Mouse (Mus musculus) gastrocnemius, adult 2 months (tissue): Measurements from ENCODE around the gene Dlat. TPM values are rescaled to one million over a fixed set of nuclear protein-coding genes. Genes with fewer than 3 reads are reported as not detected.

Source experiments
- DNase-seq: peaks from one replicate; pipeline ENCODE4 v3.0.0; 2022
- H3K27ac ChIP-seq: fragments of 200-600 bp; 2 replicates; pipeline ENCODE4 v1.8.1; 2022; ENCODE audit warnings: mild to moderate bottlenecking
- H3K4me3 ChIP-seq: fragments of 200-600 bp; 2 replicates; pipeline ENCODE4 v1.8.1; 2022; ENCODE audit warnings: mild to moderate bottlenecking, moderate library complexity
- CTCF ChIP-seq: fragments of 200-600 bp; IDR thresholded peaks from 2 replicates; pipeline ENCODE4 v1.8.1; 2022; ENCODE audit warnings: antibody characterized with exemption, mild to moderate bottlenecking, moderate library complexity
- intact Hi-C: fragments of 180-260 bp; cut with DNase I; formaldehyde crosslinking; loops from one replicate; pipeline ENCODE4 v1.15.1; 2025
- long read RNA-seq, 2 experiments: library from polyadenylated mRNA; stranded (forward); transcript quantifications; one replicate each; pipeline ENCODE4 v2.0.0; 2021
- total RNA-seq, 2 experiments: library from RNA; stranded (reverse); gene quantifications; 2 replicates each; pipeline ENCODE4 v1.2.3; 2021

Gene Dlat
- total RNA-seq, result 100 to 1,000 TPM; 170 to 247 TPM
- long read RNA-seq, experiment 1, full-length matches to known transcripts, result 743 of 774 reads
- long read RNA-seq, experiment 1, partial matches to known transcripts, result 12 of 774 reads
- long read RNA-seq, experiment 1, other reads (novel, unspliced or antisense), result 19 of 774 reads
- long read RNA-seq, experiment 2, full-length matches to known transcripts, result 709 of 744 reads
- long read RNA-seq, experiment 2, partial matches to known transcripts, result 8 of 744 reads
- long read RNA-seq, experiment 2, other reads (novel, unspliced or antisense), result 27 of 744 reads

DNA sequence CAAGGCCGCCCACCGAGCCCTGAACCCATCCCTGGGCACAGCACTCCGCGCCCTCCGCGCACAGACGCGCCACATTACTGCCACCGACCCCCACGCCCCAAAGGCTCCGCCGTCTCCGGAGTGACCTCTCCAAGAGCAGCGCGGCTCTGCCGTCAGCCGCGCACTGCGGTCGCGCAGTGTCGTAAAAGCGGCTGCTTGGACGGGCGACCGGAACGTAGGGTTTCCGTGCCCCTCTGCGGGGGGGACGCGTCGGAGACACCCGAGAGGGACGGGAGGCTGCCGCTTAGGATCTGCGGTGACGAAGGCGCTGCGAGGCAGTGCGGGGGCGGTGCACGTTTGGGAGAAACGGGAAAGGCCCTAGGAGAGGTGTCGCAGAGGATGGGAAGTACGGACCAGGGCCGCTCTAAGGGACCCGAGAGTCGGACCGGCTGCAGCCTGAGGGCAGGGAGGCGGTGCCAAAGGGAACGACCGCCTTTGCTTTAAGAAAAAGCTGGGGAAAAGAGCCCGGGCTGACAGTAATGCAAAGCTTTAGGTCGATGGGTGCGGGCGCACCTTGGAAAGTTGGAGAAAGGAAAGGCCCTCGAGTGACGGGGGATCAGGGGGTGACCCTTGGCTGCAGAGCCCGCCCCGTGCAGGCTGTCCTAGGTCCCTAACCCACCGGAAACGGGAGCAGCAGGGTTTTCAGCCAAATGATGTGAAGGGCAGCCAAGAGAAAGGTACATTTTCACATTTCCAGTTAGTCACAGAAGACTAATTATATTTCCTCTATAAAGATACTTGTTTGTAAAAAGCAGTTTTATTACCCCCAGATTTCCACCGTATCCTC is at the start of gene Dlat:
Gene Dlat, minus strand, starts transcription at position 389 of the 826 bp plus-strand sequence.
- DNase-seq, result peak; percentile 94
- peak within 1 kb of the TSS; percentile 99 for H3K4me3 ChIP-seq
- H3K27ac ChIP-seq, result peak within 1 kb of the TSS; percentile 98
- TF ChIP-seq CTCF, result no peak
- intact Hi-C loops, result loop anchor here (5.0 kb wide), 1 partner anchor 42 kb away; the partner anchor contains the start of genes Nkapd1 and Pih1d2

- no peak overlapping the region for H3K4me3 ChIP-seq
- H3K27ac ChIP-seq, result no peak overlapping the region
- peak; percentile 47 for DNase-seq
- intact Hi-C loops, result loop anchor here (2.0 kb wide), 1 partner anchor 60 kb away; the partner anchor contains the start of gene Fdxacb1
- TF ChIP-seq CTCF, result peak; percentile 79
Observed at GRCm38 (mm10) chr9:50709108-50709507, 49.5 kb upstream of the Dlat start.

GRCm38 (mm10) chr9:50704907-50705306 is 45.3 kb upstream of the Dlat start:
- intact Hi-C loops, result no loop called here
- Histone ChIP-seq H3K27ac (no peak overlapping the region), H3K4me3 (no peak overlapping the region)
- no peak for DNase-seq
- TF ChIP-seq CTCF, result no peak

- Histone ChIP-seq H3K27ac (peak overlapping the region; percentile 76), H3K4me3 (peak overlapping the region; percentile 40)
- TF ChIP-seq CTCF, result peak; percentile 47
- peak; percentile 76 for DNase-seq
- intact Hi-C loops, result no loop called here
Observed at GRCm38 (mm10) chr9:50700921-50701691, 41.5 kb upstream of the Dlat start.

DNA sequence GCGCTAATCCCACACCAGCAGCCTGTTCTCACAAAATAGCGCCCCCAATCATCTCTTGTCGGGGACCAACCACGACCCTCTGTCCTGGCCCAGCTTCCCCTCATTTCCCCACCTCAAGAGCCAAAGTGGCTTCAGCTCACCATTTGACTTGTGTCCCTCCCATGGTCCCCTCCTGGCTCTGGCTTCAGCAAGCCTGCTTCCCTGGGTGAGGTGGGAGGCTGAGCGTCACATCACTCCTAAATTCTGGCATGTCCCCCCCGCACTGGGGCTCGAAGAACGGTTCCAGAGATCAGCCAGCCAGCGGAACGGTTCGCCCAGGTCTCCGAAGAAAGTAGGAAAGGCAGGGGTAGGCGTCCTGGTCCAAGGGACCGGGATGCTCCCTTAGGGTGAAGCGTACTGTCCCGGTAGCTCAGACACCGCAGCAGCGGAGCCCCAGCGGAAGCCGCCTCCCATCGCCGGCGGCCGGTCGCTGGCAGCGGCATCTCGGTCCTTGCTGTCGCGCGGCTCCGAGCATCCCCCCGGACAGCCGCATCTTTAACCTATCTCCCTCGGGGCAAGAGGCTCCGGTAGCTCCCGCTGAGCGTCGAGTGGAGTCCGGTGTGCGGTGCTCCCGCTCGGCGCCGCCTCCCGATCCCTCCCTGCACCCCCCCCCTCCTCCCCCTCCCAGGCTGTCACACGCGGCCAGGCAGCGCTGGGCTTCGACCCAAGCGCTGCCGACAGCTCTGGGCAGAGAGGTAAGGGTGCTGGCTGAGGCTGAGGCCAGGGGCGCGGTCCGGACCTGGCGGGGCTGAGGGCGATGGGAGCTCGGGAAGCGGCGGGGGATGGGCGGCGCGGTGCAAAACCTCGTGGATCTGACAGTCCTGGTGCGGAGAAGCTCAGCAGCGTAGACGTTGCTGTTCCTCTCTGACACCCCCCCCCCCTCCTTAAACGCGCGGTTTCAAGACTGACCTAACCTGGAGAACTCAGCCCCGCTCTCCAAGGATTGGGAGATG is 39.1 kb upstream of the Dlat start:
- intact Hi-C loops, result no loop called here
- H3K27ac ChIP-seq, result peak overlapping the region; percentile 86
- H3K4me3 ChIP-seq, result peak overlapping the region; percentile 87
- no peak for TF ChIP-seq CTCF
- DNase-seq, result peak; percentile 71

GRCm38 (mm10) chr9:50697706-50698041 is 38.1 kb upstream of the Dlat start:
- no peak for TF ChIP-seq CTCF
- intact Hi-C loops, result no loop called here
- peak; percentile 85 for DNase-seq
- H3K4me3 ChIP-seq, result peak overlapping the region; percentile 87
- peak overlapping the region; percentile 86 for H3K27ac ChIP-seq

DNA sequence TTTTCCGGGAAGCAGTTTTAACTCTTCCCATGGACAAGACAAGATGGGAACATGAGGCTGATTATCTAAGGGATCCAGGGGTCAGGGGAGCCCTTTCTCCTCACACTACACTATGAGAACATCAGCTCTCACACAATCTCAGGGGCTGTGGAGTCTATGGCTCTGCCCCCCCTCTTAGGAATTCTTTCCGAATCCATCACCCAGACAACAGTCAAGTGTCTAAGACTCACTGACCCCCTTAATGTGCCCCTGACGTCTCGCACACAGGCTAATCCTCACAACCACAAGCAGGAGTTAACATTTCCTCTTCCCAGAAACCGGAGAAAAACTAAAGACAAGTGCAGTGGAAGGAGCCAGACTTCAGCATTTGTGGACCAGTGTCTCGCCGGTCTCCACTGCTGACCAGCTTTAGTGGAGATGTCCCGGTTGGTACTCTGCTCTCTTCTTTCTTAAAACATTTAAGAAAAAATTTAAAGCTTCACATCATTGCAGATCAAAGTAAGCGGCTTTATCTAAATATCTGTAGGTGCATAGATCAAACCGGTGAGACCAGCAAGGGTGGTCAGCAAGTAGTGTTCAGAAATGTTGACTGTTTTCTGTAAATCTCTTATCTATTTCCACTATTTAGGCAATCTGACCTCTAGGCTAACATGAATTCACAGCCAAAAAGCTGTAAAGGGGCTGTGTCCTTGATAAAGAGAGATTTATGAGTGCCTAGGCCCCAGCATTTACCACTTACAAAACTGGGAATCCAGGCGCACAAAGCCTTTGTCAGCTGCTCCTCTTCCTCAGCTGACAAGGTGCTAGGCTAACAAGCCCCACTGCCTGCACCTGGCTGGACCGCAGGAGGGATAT is 37.5 kb upstream of the Dlat start:
- peak overlapping the region; percentile 86; the same call in 1 of the 2 replicates for H3K27ac ChIP-seq
- no peak for TF ChIP-seq CTCF
- intact Hi-C loops, result no loop called here
- peak overlapping the region; percentile 87 for H3K4me3 ChIP-seq
- no peak for DNase-seq

- Histone ChIP-seq H3K27ac (no peak overlapping the region), H3K4me3 (no peak overlapping the region)
- no peak for TF ChIP-seq CTCF
- DNase-seq, result no peak
- intact Hi-C loops, result no loop called here
Observed at GRCm38 (mm10) chr9:50695153-50695552, 35.6 kb upstream of the Dlat start.

DNA sequence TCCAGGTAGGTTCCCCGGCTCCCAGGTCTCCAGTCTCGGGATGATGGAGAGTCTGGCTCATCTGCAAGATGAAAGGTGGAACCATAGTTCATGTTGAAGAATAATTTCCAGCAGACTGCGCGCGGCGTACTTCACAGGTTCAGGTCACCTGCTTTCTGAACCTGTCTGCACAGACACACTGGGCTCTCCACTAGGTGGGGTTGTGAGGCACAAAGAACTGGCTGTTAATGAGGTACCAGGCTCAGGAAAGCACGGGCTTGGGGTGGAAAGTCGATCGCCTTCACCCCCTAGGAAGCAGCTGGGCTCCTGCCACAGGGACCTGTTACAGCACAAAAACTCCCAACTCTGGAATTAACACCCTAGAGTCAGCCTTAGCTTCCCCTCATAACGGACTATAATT is 34.1 kb upstream of the Dlat start:
- intact Hi-C loops, result no loop called here
- Histone ChIP-seq H3K27ac (no peak overlapping the region), H3K4me3 (no peak overlapping the region)
- DNase-seq, result peak; percentile 61
- TF ChIP-seq CTCF, result peak; percentile 62

DNA sequence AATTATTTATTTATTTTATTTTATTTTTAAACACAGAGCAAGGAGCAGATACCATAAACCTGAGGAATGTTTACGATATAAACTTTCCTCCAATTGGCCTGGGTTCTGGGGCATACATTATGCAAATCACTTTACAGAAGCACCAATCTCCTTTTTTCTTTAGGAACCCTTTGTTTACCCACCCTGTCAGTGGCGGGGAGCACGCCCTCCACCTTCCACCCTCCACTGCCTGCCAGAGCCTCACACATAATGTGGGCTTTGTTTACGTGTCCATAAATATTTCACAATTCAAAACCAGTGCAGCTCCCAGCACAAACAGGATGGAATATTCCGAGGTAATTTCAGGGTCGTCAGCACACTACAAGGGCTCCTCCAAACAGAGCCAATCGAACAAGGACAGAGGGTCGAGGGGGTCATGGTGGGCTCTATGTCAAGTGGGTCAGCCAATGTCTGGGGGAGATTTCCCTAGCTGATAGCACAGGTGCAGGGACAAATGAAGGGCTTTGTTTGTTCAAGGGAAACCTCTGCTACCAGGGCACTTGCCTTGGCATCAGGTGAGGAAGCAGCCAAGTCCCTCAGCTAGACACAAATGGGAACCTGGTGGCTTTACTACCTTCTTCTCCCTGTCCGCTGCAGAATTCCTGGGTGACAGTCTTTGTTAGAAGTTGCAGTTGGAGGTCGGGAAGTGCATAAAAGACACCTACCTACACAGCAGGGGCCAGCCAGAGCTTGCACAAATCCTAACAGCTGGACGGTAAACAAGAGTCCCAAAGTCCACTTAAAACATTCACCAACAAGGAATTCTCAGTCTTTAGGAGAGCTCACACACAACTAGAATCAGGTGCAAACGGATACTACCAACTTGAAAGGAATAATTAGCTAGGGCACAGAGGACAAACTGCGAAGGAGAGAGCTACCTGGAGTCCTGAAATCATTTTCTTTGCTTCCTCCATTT is 33.3 kb upstream of the Dlat start:
- Histone ChIP-seq H3K4me3 (no peak overlapping the region), H3K27ac (no peak overlapping the region)
- DNase-seq, result no peak
- no peak for TF ChIP-seq CTCF
- intact Hi-C loops, result no loop called here
